Mouse (Mus musculus): ENCODE results near the gene Fut8. TPM values are rescaled to one million over a fixed set of nuclear protein-coding genes. Genes with fewer than 3 reads are reported as not detected.

Fut8 gene
- total RNA-seq (2021): 10 to 100 TPM; 12.2 to 14.5 TPM
- long read RNA-seq, experiment 1, partial matches to known transcripts: 1 of 6 reads
- long read RNA-seq, experiment 1, other reads (novel, unspliced or antisense): 3 of 6 reads
- long read RNA-seq, experiment 2, transcript Fut8-201 (12 exons, 3,358 nt): major isoform, 9 of 11 reads
- long read RNA-seq, experiment 2, partial matches to known transcripts: 1 of 11 reads
- long read RNA-seq, experiment 2, other reads (novel, unspliced or antisense): 1 of 11 reads

DNA sequence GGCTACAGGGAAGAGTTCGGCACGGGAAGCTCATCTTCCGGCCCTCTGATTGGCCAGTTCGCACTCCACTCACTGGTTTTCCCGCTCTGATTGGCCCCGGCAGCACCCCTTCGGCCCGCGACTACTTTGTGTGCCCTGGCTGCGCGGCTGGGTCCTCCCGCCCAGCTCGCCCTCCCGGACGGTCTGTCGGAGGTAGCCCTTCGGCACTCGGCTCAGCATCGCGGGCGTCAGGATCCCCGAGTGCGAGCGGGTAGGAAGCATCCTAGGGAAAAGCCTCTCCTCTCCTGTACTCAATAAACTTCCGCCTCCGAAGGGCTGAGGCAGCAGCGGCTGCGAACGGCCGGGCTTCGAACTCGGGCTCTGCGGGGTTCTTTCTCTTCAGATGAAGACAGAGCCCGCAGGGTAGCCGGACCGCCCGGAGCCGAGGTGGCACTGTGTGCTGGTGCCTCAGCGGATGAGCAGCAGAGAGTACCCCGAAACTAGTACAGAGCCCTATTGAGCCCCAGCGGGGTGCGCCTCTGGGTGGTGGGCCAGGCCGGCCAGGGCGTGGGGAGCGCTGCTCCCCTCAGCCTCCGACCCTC lies at the start of gene Fut8:
TSS of gene Fut8 (plus strand) at position 176 of the 581 bp plus-strand sequence.
- DNase-seq: peak; percentile 93

DNA sequence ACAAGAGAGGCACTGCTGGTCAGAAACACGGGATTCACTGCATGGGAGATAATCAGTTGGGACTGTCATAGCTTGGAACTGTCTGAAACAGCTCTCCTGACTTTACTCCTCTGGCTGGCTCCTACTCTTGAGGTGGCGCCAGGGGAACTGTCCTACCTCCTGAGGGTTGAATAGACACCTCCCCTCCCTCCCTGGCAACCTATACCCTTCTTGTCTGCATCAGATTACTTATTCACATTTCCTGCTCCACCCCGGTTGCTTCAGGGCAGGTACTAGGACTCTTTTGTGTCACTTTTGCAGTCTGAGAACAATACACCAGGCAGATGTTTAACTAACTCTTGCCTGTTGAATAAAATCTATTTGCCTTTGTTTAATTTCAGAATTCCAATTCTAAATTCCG lies 48.8 kb upstream of the Fut8 start:
- no peak for DNase-seq

DNA sequence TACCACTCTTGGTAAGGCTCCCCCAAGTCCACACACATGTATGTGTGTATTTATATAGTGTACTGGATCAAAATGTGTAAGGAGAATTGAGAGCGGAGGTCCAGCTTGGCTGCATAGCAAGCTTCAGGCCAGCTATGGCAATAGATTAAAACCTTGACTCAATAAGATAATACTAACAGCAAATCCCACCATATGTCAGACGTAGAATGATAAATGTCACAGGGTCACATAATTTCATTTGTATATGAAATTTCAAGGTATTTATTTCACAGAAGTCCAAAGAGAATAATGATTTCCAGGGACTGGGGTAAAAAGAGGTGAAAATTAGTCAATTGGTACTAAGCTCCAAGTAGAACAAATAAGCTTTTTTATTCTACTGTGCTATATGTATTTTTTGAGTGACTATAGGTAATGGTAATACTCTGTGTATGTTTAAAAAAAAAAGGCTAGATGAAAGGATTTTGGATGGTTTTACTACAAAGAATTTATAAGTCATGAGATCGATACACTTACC lies 47.9 kb upstream of the Fut8 start:
- no peak for DNase-seq

DNA sequence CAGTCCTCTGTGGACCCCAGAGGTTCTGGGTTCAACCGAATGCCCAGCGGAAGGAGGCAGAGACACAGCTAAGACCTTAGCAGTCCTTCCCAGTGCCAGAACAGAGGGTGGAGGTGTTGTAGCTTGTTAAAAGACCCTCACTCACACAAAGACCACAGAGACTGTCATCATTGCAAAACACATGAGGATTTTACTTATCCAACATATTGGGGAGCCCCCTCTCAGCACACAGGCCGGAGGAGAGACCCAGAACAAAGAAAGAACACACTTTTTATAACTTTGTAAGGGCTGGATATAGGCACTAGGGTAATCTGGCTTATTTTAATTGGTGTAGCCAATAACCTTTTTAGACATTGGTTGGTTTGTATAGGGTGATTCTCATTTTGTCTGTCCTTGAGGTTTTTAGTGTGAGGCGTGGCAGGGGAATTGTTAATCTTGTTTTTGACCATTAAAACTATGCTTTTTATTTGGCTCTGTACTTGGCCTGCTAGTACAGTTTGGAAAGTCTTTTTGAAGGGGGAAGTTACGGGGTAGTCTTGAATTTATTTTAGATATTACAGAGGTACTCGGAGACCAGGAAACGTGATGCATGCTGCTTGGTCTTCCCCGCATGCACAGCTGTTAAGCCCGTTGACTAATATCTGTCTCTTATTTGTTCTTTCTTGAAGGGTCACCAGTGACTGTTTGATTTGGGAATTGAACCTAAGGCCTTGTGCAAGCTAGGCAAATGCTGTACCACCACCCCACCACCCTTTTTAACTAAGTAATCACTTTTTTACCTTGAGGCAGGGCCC lies 46.2 kb upstream of the Fut8 start:
- DNase-seq: no peak

DNA sequence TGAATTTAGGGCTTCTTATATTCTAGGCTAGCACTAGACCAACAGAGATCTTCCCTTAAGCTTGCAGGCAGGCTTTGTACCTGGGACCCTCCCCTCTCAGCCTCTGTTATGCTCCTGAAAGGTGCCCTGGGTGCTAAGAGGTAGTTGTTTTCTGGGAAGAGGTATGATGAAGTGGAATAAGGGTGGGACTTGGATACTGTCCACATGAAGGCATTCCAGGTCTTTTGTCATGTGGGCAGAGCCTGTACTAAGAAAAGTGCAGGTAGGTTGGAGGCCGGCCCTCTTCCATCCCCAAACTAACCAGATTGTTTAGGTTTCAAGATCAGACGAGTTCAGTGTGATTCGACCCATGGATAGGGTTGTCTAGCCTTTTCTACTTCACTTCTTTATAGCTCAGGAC lies 45.2 kb upstream of the Fut8 start:
- no peak for DNase-seq

DNA sequence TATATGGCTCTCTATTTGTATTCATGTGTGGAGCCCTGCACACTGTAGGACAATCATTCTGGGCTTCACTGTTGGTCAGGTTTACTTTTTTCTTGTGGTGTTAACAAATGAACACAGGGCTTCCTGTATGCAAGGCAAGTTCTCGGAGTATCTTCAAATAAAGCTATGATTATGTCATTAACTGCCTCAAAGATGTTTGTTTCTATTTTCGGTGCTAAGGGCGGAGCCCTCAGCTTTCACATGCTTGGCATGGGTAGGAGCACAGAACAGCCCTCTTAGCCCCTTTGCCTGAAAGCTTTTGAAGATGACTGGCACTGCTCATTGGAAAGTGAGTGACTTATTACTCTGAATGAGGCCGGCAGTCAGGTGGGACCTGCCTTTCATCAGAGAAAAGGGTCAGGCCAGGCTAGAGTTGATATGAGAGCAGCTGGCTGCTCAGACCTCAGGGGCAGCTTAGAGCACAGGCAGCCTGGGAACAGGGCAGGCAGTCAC lies 44.7 kb upstream of the Fut8 start:
- no peak for DNase-seq

DNA sequence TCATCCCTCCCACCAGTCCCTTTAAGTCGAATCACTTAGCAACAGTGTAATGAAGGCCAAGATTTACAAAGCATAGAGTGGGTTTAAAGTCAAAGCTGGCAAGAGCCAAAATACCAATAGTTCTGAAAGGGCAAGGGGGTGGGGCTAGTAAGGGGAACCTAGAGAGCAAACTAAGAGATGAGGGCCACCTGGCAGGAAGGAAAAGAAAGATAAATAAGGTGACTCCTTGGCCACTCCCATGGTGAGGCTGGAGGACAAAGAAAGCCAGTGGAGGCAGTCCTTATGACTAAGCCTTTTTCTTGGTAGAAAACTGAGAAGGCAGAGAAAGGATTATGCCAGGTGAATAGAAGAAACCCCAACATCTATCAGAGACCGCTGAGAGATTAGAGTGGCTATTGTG lies 42.9 kb upstream of the Fut8 start:
- DNase-seq: no peak

DNA sequence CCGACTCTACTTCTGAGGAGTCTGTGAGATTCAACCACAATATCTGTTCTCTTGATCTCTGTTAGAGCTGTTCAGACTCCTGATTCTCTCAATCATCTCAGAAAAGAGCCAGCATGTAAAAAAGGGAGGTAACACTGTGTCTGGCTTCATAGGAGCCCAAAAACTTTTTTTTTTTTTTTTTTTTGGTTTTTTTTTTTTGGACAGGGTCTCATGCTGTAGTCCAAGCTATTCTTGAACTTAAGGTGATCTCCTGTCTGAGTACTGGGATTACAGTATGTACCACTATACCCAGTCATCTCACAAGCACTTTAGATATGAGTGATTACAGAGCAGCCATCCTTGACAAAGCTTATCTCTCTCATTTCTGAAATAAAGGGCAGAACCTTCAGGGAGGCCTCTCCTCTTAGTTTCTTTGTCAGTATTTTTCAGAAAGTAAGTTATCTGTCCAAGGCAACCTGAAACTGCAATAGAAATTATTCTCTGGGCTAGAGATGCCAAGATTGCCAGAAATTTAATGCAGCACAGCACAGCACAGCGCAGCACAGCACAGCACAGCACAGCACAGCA lies 41.3 kb upstream of the Fut8 start:
- DNase-seq: no peak

DNA sequence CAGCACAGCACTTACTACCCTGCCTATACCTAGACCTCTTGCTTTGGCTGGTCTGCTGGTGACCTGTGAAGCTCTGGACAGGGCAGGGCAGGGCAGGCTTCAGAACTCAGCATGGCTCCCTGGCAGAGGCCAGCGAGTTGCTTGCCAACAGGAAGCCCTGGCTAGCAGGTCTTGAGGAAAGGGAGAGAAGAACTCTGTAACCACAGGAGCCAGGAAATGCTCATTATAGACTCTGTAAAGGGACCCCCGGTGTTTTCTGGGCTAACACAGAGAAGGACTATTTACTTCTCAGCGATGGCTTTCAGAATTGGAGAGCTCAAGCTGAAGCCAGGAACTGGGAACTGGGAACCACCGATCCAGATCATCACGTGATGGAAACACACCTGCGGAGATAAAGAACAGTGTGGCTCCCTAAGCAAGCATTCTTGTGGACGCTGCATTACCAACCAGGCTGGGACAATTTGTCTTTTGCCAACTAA lies 40.8 kb upstream of the Fut8 start:
- DNase-seq: no peak

DNA sequence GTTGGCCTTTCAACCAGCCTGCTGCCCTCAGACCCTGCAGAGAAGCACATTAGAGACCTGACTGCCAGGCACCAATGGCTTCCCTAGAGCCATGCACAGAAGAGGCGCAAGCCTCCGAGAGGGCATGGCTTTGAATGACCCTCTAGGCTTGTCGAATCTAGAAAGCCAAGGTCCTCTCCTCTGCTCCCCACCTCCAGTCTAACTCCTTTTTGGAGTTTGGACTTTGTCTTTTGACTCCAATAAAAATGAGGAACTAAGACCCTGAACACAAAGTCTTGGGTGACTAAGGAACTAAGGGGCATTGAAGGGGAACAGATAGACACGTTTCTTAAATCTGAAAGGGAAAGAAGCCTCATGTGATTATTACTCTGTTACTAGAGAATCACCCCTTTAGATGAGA lies 39.7 kb upstream of the Fut8 start:
- DNase-seq: no peak

DNA sequence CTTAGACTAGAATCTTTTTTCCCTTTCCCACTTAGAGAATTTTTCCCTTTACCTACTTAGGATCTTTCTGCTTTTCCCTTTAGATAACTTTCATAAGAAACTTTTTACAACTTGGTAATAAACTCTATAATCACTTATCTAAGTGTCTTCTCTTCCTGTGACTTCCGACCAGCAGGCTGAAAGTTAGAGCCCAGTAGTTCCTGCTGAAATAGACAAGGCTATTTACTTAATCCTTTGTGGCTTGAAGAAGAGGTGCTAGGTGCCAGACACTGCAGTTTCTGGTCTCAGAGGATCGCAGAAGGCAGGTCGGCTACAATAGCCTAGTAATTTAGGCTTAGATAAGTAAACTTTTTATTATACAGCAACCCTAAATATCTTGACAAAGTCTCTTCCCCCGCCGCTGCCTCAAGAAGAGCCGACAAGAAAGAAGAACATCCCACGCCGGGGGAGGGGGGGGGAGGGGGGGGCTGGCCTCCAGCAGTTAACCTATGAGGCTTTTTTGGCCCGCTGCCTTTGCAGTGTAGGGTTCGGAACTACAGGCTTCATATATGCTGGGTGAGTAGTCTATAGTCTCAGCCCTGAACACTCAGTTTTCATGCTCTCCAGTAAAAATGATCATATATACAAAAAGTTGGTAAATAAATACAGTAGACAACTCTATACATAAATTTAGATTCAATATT lies 36.3 kb upstream of the Fut8 start:
- DNase-seq: no peak

DNA sequence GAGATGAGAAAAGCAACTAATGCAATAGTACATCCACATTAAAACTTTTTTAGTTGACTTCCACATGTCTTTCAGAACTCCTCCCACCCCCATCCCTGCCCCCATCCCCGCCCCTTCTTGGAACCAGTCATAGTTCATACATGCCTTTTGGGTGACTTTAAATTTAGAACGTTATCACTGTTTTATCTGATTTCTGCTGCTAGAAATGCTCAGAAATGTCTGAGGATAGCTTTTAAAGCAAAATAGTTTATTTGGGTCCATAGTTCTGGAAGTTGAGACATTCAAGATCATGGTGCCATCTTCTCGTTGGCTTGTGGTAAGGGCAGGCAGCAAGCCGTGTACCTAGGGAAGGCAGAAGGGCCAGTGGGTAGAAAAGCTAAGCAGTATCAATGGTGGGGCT lies 34.8 kb upstream of the Fut8 start:
- no peak for DNase-seq

DNA sequence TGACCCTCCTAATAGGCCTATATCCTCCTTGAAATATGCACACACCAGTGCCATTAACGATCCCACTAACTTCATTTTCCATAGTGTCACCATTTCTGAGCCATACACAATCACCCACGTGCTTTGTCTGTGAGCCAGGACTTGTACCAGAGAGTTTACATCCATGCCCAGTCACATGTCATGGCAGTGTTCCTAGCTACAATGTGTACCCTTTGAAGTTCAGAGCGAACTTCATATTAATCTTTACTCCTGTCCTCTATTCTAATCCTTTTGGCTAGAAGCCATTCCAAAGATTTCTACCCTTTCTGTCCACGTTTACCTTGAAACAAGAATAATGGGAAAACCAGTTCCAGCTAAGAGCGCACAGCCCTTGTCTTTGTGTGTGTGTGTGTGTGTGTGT lies 31.1 kb upstream of the Fut8 start:
- no peak for DNase-seq

DNA sequence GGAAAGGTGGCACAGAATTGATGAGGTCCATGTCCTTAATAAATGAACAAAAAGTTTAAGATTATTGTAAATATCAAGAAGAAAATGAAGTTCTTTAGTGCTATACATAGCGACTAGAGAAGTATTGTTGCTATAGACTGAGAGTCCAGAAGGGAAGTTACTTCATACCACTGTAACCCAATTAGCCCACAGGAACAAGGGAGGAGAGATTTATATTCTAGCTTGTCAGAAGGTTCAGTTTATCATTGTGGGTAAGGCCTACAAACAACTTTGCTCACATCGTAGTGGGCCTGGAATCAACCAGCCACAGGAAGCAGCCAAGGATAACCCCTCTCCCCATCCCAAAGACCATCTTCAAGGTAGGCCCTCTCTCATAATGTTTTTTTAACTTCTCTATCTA lies 29.9 kb upstream of the Fut8 start:
- DNase-seq: no peak

DNA sequence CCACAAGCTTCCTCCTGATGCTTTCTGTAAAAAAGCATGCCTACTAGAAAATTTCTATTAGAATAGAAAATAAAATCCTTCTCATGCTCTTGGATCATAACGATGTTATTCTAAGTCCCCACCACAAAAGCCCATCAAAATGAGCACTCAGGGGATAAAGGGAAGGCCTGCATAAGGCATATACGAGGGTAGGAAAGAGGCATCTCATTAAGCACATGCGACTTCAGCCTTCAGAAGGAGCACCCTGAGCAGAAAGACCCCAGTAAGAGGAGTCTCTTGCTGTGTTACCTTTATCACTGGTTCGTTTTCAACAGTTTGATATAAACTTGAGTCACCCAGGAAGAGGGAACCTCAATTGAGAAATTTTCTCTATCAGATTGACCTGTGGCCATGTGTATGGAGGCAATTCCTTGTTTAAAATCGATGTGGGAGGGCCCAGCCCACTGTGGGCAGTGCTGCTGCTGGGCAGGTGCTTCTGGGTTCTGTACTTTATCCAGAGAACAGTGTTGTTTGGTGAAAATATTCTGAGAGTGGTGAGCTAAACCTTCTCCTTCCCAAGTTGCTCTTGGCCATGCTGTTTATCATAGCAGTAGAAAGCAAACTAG lies 29.2 kb upstream of the Fut8 start:
- no peak for DNase-seq

DNA sequence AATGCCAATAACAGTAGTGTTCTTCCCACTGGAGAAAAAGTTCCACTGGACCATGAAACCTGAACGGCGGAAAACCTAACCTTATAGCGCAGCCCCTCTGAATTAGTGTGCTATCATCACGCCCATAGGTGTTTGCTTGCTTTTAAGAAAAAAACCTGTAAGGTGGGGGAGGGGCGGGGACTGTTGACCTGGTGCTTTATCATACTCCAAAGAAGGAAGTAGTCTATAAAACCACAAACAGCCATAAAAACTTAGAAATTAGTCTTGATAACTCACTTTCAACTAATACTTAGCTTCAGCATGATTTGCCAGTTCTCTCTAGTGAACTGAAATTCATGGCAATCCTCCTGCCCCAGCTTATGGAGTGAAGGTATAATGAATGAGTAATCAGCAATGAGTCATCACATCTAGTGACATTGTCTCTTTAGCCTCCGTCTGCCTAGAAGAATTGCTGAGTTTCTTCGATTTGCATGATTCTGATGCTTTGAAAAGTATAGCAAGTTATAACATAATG lies 26.2 kb upstream of the Fut8 start:
- no peak for DNase-seq

DNA sequence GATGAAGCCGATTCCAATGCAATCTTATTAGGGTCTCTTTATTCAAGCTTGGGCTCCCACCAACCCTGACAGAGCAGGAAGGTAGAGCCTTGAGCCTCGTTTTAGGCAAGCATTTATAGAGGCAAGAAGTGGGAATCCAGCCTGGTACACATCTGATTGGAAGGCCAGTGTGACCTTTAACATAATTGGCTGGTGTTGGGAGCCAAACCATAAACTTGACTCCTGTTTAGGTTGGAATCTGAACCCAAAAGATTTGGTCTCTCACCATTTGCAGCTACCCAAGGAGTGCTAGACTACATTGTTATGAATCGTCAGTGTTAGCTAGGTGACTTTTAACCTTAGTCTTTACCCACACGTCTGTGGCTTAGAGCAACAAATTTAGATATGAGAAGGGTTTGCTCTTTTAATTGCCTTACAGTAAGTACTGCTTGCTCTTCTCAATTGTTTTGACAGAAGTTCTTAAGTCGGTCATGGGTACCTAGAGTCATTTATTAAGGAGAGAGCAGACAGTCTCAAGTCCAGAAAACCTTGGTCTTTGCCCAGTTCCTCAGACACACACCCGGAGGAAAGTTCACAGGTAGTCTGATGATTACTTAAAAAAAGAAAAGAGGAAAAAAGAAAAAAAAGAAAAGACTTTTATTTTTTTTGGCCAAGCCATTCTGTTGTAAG lies 23.9 kb upstream of the Fut8 start:
- DNase-seq: no peak

DNA sequence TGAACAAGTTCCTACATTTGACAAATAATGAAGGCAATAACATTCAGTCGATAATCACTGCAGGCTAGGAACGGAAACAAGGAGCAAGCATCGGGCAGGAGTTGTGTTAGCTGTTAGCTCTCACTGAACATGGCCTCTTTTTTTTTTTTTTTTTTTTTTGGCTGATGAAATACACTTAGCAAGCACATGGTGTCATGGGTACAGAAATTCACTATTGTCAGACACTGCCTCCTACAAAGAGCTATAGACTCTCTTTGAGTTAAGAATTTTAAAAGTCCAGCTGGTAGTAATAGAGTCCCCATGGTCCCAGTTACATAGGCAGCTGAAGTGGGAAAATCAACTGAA lies 23.4 kb upstream of the Fut8 start:
- no peak for DNase-seq

DNA sequence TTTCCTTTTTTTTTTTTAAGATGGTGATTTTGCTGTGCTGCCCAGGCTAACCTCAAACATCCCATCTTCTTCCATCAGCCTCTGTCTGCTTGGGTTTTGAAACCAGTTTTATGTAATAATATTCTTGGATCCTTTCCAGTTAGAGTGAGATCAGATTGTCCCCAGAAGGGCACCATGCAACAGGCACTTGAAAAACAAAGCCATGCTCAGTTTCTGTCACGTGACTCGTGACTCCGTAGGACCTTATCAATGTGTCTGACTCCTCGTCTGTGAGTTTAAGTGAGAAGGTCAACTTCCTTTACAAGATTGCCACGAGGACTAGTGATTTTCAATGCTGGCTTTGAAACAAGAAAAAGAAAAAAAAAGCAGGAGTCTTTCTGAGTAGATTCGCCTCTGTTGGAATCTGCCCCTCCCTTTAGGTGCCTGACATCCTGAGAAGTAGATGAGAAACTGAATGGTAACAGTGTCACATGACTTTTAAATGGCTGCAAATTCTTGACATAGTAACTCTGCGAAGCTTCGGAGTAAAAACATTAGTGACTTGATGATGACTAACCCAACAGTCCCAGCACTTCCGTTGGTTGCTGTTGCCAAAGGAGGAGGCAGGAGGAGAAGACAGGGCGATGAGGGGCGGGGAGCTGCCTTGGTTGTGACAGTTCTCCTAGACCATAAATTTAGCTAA lies 21.3 kb upstream of the Fut8 start:
- no peak for DNase-seq

DNA sequence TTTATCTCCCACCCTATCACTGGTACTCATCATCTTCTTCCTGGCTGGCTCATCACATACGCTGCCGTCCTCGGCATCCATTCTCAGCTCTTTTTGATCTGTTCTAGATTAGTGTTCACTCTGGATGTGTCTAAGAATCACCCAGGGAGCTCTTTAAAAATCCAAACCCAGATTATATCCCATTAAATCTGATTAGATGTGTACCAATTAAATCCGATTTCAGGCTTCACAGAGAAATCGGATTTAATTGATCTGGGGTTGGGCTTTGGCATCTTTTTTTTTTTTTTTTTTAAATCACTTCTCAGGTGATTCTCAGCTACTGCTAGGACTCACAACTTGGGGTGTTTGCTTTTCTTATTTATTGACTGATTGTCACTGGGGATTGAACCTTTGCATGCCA lies 17.3 kb upstream of the Fut8 start:
- no peak for DNase-seq
